Mouse (Mus musculus) layer of hippocampus, postnatal 36 days (tissue): Measurements from ENCODE around the gene Sdc4. TPM values are rescaled to one million over a fixed set of nuclear protein-coding genes. Genes with fewer than 3 reads are reported as not detected.

Source experiments
- DNase-seq, 2 experiments: peaks; one replicate each; pipeline ENCODE4 v3.0.0; 2022
- total RNA-seq, 2 experiments: library from RNA; stranded (reverse); gene quantifications; 2 replicates each; pipeline ENCODE4 v1.2.3; 2021

Sdc4 gene
- total RNA-seq, 2 experiments from 2014 or later, result 102 to 129 TPM

GRCm38 (mm10) chr2:164403396-164404081 is 40.1 kb downstream of the Sdc4 start:
- no peak for DNase-seq

- peak; percentile 48 to 64 for DNase-seq
These were observed 40.8 kb downstream of the Sdc4 start, which contains the start of gene Rbpjl for GRCm38 (mm10) chr2:164402906-164403305. TSS of gene Rbpjl (plus strand) at chr2:164403141.

GRCm38 (mm10) chr2:164396911-164397310 is 46.8 kb downstream of the Sdc4 start:
- DNase-seq, result no peak

- DNase-seq, result no peak
These were observed 47.6 kb downstream of the Sdc4 start for GRCm38 (mm10) chr2:164396076-164396475.

GRCm38 (mm10) chr2:164393126-164393525 is 50.6 kb downstream of the Sdc4 start:
- no peak for DNase-seq

GRCm38 (mm10) chr2:164389499-164389898 is 54.2 kb downstream of the Sdc4 start:
- DNase-seq, result peak; percentile 86 to 89

GRCm38 (mm10) chr2:164389020-164389419 is 54.7 kb downstream of the Sdc4 start, which contains the start of gene Slpi:
TSS of gene Slpi (minus strand) at chr2:164389095.
- DNase-seq, result peak; percentile 38 to 52

- peak; percentile 37 to 42 for DNase-seq
These were observed 56.7 kb downstream of the Sdc4 start for GRCm38 (mm10) chr2:164386953-164387352.

- peak; percentile 52 to 60 for DNase-seq
These were observed 57.5 kb downstream of the Sdc4 start for GRCm38 (mm10) chr2:164385927-164386763.

GRCm38 (mm10) chr2:164383656-164384399 is 59.9 kb downstream of the Sdc4 start:
- no peak for DNase-seq

- DNase-seq, result no peak
These were observed 60.7 kb downstream of the Sdc4 start for GRCm38 (mm10) chr2:164382971-164383370.

GRCm38 (mm10) chr2:164381726-164382125 is 62.0 kb downstream of the Sdc4 start:
- DNase-seq, result no peak

GRCm38 (mm10) chr2:164377478-164378426 is 65.9 kb downstream of the Sdc4 start:
- no peak for DNase-seq

Other genes with a start within 250 kb of the Sdc4 start
- gene Wfdc15a, start 243.8 kb downstream of the Sdc4 start, total RNA-seq, result not detected
- gene Wfdc15b, start 222.2 kb downstream of the Sdc4 start, total RNA-seq, result not detected
- gene Svs2, start 205.4 kb downstream of the Sdc4 start, total RNA-seq, result not detected
- not detected for gene Svs3b, start 187.2 kb downstream of the Sdc4 start, total RNA-seq
- not detected for gene Svs4, start 165.4 kb downstream of the Sdc4 start, total RNA-seq
- not detected for gene Svs3a, start 154.6 kb downstream of the Sdc4 start, total RNA-seq
- not detected for gene Svs6, start 127.1 kb downstream of the Sdc4 start, total RNA-seq
- not detected for gene Svs5, start 111.1 kb downstream of the Sdc4 start, total RNA-seq
- 1 to 10 TPM in 1 of 2 experiments, under 1 TPM in 1; 0.85 to 1.4 TPM for gene Slpi, start 54.8 kb downstream of the Sdc4 start, total RNA-seq
- under 1 TPM; 0.35 to 0.46 TPM for gene Rbpjl, start 40.7 kb downstream of the Sdc4 start, total RNA-seq
- gene Matn4, start 38.7 kb downstream of the Sdc4 start, total RNA-seq, result 10 to 100 TPM; 13.0 to 13.4 TPM
- gene Sys1, start 13.1 kb upstream of the Sdc4 start, total RNA-seq, result 10 to 100 TPM; 37.7 to 42.3 TPM
- 10 to 100 TPM in 1 of 2 experiments, 1 to 10 TPM in 1; 7.0 to 13.3 TPM for gene Gm20458, start 17.1 kb upstream of the Sdc4 start, total RNA-seq
- not detected for gene Trp53tg5, start 29.8 kb upstream of the Sdc4 start, total RNA-seq
- 100 to 1,000 TPM; 108 to 110 TPM for gene Dbndd2, start 42.2 kb upstream of the Sdc4 start, total RNA-seq
- 10 to 100 TPM; 76.6 to 84.5 TPM for gene Pigt, start 53.6 kb upstream of the Sdc4 start, total RNA-seq
- gene Wfdc2, start 118.5 kb upstream of the Sdc4 start, total RNA-seq, result not detected
- gene Spint3, start 129.6 kb upstream of the Sdc4 start, total RNA-seq, result not detected
- gene Wfdc6a, start 141.6 kb upstream of the Sdc4 start, total RNA-seq, result not detected
- gene Eppin, start 149.7 kb upstream of the Sdc4 start, total RNA-seq, result not detected
- not detected for gene Wfdc6b, start 169.6 kb upstream of the Sdc4 start, total RNA-seq
- not detected for gene Wfdc8, start 169.7 kb upstream of the Sdc4 start, total RNA-seq
- gene Wfdc16, start 194.9 kb upstream of the Sdc4 start, total RNA-seq, result not detected
- not detected for gene Wfdc10, start 212.2 kb upstream of the Sdc4 start, total RNA-seq
- gene Wfdc9, start 212.7 kb upstream of the Sdc4 start, total RNA-seq, result not detected
- not detected for gene Wfdc11, start 230.2 kb upstream of the Sdc4 start, total RNA-seq
- gene Wfdc13, start 241.2 kb upstream of the Sdc4 start, total RNA-seq, result not detected